Mouse (Mus musculus): ENCODE measurements around the gene Tbx4.

The Tbx4 gene

DNA sequence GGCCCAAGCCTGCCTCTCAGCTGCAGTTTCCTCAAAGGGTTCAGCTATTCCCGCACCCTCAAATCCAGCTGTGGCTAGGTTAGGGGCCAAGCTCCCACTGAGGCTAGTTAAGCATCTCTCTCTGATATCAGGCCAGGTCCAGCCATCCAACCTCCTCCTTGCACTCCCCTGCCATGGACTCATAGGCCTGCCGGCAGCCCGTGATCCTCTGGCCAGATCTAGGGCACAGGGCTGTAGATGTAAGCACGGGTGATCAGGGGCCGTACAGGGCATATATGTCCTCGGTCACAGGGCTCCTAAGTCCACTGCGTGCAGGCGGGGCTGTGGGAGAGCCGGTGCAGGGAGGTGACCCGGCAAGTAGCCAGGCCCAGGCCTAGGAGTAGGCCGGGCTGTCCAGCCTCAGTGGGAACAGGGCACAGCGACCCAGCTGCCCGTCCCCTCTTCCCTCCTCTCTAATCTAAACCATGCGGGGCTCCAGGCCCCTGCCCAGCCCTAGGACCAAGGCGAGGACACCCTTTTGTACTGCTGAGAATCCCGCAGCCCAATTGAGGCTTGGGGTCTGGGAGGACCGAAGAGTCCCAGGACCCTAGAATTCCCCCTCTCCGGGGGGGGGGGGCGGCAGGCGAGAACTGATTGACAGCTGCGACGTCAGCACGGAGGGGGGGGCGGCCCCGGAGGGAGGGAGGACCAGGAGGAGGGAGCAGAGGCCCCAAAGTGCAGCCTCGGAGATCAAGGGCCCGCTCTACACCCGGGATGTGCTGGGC is at the start of gene Tbx4:
Gene Tbx4, plus strand, starts transcription at position 758 of the 764 bp plus-strand sequence.
- in situ Hi-C loops (cut with MboI; ENCODE audit: unreplicated experiment in 2 of 2) = no loop called here

DNA sequence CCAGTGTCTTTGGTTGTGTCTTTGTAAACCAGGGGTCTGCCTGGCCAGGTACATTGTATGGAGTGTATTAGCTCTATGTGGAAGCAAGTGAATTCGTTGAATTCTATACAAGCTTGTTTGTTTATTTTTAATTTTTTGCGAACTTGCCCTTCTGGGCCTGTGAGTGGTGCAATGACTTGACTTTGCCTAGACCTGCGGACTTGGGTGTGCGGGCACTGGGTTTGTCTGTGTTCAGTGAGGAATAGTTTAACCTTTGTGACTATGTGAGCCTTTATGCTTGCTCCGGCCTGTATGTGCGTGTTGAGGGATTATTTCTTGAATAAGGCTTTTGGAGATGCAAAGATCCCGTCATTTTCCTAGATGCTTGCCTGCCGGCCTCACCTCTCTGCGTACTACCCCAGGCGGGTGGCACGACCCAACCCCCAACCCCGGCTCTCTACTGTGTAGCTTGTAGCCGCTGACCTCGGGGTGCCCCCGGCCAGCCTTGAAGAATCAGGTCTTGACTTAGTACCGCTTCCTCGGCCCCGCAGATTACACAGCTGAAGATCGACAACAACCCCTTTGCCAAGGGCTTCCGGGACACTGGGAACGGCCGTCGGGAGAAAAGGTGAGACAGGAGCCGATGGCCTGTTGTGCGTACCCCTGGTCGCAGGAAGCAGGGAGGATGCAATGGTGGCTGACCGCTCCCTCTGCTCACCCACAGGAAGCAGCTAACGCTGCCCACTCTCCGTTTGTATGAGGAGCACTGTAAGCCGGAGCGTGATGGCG is 49.5 kb upstream of the Tbx4 start:
- in situ Hi-C loops (cut with MboI; ENCODE audit: unreplicated experiment in 2 of 2) = loop anchor here in 1 of 2 experiments (25.0 kb wide), 1 partner anchor 826 kb away; no protein-coding TSS in a partner anchor

DNA sequence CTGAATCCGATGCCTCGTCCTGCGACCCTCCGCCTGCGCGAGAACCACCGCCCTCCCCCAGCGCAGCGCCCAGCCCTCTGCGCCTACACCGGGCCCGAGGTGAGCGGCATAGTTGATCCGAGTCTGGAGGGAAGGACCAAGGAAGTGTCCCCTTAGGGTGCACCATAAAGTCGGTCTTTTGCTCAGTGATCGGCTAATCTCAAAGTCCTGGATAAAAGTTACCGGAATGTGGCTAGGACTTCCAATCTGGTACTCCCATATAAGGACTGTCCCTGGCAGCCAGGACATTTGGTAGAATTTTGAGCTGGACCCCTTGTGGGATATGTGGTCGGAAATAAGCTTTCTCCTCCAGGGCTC is 49.0 kb upstream of the Tbx4 start:
- in situ Hi-C loops (cut with MboI; ENCODE audit: unreplicated experiment in 2 of 2) = loop anchor here in 1 of 2 experiments (25.0 kb wide), 1 partner anchor 825 kb away; no protein-coding TSS in a partner anchor

DNA sequence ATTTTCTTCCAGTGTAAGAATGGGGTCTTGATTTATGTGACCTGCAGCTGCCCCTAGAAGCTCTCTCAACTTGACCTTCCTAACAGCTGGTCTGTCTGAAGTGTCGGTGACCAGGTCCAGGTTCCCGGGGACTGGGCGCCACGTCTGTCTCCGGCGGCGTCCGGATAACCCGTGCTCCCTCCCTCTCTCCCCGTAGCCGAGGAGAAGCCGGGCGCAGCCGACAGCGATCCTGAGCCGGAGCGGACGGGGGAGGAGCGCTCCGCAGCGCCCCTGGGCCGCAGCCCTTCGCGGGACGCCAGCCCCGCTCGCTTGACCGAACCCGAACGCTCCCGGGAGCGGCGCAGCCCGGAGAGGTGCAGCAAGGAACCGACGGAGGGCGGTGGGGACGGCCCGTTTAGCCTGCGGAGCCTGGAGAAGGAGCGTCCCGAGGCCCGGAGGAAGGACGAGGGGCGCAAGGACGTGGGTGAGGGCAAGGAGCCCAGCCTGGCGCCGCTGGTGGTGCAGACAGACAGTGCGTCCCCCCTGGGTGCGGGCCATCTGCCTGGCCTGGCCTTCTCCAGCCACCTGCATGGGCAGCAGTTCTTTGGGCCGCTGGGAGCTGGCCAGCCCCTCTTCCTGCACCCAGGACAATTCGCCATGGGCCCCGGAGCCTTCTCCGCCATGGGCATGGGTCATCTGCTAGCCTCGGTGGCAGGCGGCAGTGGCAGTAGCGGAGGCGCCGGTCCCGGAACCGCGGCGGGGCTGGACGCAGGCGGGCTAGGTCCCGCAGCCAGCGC is 48.4 kb upstream of the Tbx4 start:
- in situ Hi-C loops (cut with MboI; ENCODE audit: unreplicated experiment in 2 of 2) = loop anchor here in 1 of 2 experiments (25.0 kb wide), 1 partner anchor 824 kb away; no protein-coding TSS in a partner anchor

DNA sequence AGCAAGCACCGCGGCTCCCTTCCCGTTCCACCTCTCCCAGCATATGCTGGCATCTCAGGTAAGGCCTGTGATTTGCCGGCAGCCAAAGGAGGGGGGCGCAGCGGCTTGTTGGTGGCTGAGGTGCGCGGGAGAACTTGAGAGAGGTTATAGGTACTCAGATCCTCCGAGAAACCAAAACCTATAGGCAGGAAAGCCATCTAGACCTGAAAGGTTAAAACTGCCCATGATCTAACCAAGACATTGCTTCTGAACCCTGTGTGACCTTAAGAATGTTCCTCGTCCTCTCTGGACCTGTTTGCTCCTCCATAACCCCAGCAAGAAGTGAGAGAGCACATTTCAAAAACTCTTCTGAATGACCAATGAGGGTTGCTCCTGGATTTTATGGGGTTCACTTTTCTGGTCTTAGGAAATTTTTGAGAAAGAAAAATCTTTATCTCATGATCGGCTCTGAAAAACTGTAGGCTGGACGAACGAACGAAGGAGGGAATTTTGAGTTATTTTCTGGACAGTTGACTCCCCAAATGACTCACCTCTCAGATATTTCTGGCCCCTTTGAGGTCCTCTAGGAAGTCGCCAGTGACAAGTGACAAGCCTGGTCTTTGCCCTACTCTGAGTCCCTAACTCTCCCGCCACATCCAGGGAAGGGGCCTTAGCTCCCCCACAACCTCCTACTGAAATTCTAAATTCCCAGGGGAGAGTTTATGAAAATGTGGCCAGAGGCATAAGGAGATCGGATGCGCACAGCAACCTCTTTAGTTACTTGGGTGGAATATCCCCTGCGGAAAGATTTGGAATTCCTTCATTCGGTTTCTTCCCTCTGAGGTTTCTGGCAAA is 47.6 kb upstream of the Tbx4 start:
- in situ Hi-C loops (cut with MboI; ENCODE audit: unreplicated experiment in 2 of 2) = loop anchor here in 1 of 2 experiments (25.0 kb wide), 1 partner anchor 824 kb away; no protein-coding TSS in a partner anchor

DNA sequence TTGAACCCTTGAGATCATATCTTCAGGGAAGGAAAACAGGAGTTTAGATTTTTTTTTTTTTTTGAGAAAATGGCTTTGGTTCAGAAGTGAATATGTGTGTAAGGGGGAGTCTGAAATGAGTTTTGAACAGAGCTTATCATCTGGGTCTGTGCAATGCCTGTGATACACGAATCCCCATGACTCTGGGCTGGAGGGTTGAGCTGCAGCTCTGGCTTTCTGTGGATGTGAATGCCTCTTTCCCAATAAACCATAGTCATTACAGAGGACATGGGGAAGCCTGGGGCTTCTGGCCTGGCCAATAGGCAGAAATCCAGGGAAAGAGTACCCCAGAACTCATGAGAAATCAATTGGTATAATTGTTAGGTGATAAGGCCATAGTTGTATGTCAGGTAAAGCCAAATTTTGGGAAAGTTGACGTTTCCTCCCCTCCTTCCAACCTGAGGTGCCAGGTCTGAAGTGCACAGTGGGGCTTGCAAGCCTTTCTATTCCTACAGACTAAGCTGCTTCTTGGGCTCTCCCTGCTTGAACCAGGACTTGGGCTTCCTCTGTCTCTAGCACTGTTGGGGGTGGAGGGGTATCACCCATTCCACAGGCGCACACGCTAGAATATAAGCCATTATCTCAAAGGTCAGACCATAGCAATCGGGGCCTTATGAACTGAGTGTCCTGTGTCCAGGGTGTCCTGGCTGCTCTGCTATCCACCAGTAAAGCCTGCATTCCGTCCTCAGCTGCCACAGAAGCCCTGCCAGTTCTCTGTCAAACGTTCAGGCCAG is 46.8 kb upstream of the Tbx4 start:
- in situ Hi-C loops (cut with MboI; ENCODE audit: unreplicated experiment in 2 of 2) = loop anchor here in 1 of 2 experiments (10.0 to 25.0 kb wide), 2 partner anchors 823 to 1175 kb away; no protein-coding TSS in a partner anchor

DNA sequence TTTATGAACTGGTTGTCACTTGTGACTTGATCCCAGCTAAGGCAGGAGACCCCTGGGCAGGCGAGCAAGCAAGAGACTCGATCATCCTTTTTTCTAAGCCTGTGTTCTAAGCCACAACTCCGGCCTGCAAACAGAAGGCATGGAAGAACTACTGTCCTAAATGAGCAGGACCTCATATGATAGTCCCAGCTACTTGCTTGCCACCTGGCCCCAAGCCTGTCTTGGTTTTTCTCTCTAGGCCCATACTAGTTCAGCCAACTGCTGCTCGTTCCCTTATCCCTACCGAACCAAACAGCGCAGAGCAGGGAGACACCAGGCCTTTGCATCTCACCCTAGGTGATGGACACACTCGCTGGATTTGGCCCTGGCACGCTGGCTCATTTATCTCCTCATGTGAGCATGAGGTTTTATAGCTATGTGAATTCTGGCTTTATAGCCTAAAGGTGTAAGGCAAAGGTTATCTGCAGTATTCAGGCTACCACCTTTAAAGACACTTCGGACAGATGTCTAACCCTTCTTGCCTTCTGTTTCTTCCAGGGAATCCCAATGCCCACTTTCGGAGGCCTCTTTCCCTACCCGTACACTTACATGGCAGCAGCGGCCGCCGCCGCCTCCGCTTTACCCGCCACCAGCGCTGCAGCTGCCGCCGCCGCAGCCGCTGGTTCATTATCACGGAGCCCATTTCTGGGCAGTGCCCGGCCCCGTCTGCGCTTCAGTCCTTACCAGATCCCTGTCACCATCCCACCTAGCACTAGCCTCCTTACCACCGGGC is 46.0 kb upstream of the Tbx4 start:
- in situ Hi-C loops (cut with MboI; ENCODE audit: unreplicated experiment in 2 of 2) = loop anchor here in 1 of 2 experiments (10.0 to 25.0 kb wide), 2 partner anchors 822 to 1175 kb away; no protein-coding TSS in a partner anchor

DNA sequence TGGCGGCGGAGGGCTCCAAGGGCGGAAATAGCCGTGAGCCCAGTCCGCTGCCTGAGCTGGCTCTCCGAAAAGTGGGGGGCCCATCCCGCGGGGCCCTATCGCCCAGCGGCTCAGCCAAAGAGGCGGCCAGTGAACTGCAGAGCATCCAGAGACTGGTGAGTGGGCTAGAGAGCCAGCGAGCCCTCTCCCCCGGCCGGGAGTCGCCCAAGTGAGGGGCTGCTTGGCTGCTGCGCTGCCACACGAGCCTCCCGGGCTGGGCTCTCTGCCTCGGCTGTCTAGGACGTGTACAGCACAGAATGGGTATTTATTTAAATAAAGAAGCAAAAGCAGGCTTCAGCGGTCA is 45.4 kb upstream of the Tbx4 start:
- in situ Hi-C loops (cut with MboI; ENCODE audit: unreplicated experiment in 2 of 2) = loop anchor here in 1 of 2 experiments (10.0 to 25.0 kb wide), 2 partner anchors 822 to 1174 kb away; no protein-coding TSS in a partner anchor

DNA sequence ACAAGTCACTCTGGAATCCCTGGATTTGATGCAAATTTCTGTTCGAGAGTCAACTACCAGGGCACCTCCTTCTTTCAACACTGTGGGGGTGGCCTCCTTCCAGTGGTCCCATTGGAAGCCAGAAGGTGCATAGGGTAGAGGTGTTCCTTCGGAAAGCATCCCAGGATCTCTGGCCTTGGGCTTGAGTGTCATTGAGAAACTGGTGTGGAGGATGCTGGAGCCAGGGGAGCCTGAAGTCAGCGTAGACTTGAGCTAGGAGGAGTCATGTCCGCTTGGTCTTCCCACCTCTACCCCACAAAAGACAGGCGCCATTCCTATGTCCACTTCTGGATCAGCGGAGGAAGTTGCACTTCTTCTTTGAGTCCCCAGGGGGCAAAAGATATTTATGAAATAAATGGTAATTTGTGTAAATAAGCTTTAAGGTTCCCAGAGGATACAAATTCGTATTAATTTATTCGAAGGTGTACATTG is 45.0 kb upstream of the Tbx4 start:
- in situ Hi-C loops (cut with MboI; ENCODE audit: unreplicated experiment in 2 of 2) = loop anchor here in 1 of 2 experiments (10.0 to 25.0 kb wide), 2 partner anchors 821 to 1174 kb away; no protein-coding TSS in a partner anchor

DNA sequence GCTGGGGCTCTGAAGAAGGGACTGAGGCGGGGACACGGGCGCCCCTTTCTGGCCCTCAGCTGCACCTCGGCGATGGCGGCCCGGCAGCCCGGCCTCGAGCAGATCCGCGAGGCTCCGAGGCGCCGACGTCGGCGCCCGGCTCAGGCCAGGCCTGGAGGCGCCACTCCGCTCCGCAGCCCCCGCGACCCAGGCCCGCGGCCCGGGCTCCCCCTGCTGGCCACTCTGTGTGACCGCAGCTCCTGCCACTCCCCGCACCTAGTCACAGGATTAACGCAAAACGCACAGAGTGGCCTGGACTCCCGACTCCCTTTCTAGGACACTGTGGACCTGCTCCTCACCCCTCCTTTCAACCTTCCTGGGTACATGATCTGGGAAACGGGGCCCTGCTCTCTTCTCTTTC is 44.2 kb upstream of the Tbx4 start:
- in situ Hi-C loops (cut with MboI; ENCODE audit: unreplicated experiment in 2 of 2) = loop anchor here in 1 of 2 experiments (10.0 to 25.0 kb wide), 2 partner anchors 820 to 1173 kb away; no protein-coding TSS in a partner anchor

DNA sequence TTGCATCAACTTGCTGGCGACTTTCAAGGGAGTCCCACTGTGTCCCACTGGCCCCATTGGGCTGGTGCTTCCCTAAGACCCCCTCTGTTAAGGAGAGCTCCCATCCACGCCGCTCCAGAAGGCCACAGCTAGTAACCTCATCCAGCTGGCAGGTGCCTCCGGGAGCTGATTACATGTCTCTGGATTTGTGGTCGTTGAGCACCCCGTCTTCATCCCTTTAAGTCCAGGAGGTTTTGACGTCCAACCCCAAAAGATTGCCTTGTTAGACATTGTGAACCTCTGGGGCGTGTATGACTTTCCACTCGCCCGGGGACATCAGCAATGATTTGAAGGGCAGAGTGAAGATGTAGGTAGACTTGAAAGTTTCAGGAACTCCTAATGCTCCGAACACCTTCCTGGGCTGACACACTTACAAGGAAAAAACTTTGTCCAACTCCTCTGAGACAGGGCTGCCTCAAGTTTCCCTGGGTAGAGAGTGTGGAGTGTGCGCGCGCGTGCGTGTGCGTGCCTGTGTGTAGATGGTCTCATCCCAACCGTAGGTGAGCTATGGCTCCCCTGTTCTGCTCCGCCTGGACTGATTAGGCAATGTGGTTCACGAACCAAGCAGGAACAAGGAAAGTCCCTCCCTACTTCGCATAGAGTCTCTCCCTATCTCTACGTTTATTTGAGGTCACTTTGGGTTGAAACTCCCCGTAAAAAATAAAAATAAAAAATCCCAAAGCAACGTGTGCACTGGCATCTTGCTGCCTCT is 43.5 kb upstream of the Tbx4 start:
- in situ Hi-C loops (cut with MboI; ENCODE audit: unreplicated experiment in 2 of 2) = loop anchor here in 1 of 2 experiments (10.0 to 25.0 kb wide), 2 partner anchors 820 to 1172 kb away; no protein-coding TSS in a partner anchor

DNA sequence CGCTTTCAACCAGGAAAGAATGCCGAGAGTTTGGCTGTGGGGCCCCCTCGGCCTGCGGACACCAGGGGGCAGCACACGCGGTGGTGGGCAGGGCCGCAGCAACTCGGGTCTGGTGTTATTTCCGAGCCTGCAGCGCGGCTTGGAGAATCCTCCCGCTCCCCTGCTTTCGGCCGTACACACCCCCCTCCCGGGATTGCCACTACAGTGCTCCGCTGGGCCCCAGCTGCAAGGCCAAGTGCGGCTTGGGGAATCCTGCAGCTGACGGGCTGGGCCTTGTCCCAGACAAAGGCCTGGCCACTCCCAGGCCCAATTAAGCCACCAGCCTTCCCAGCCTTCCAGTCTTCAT is 42.9 kb upstream of the Tbx4 start:
- in situ Hi-C loops (cut with MboI; ENCODE audit: unreplicated experiment in 2 of 2) = loop anchor here in 1 of 2 experiments (10.0 to 25.0 kb wide), 2 partner anchors 819 to 1171 kb away; no protein-coding TSS in a partner anchor

DNA sequence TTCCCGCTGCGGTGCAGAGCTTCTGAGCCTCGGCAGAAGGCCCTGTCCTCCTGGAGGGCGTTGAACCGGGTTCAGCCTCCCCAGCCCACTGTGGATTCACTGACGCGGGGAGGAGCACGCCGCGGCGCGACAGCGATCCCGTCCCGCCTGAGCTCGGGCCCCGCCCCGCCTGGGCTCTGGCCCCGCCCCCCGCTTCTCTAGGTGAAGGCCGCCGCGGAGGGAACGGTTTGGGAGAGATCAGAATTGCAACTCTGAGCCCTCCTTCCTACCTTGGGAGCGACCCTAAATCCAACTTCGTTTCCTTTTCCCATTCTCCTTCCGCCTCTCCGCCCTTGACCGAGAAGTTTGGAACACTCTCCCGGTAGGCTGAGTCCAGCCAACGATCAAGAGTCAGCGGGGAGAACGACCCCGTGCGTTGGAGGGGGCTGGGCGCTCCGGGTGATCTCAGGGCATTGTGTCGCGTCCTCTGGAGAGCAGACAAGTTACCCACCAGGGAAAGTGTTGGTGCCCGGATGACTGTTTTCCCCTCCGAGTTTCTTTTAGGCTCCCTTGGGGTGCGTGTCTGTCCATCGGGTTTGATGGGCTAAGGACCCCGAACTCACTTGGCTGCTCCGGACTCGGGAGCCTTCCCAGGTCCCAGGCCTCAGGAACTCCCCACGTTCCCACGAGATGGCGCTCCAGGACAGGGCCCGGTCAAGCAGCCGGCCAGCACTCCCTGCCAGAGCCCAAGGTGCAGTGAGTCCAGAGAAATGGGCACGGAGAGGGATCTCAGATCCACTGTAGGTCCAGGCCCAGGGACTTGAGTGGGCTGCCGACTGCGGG is 41.9 kb upstream of the Tbx4 start:
- in situ Hi-C loops (cut with MboI; ENCODE audit: unreplicated experiment in 2 of 2) = loop anchor here in 1 of 2 experiments (10.0 to 25.0 kb wide), 2 partner anchors 818 to 1170 kb away; no protein-coding TSS in a partner anchor

DNA sequence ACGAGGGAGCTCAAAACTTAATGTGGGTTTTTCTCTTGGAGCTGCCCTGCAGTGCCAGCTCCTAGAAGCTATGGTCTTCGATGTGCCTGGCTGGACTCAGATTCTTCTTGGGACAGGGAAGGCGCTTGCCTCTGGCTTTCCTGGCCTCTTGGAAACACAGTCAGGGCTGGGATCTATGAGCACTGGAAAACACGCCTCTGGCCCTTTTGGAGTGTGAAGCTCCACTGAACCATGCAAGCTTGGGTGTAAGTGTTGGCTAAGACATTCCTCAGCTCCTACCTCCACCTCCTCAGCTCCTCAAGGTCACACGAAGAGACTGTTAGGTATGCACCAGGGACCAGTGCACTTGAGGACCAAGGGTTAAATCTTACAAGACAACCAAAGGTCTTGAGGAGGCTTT is 41.3 kb upstream of the Tbx4 start:
- in situ Hi-C loops (cut with MboI; ENCODE audit: unreplicated experiment in 2 of 2) = loop anchor here (5.0 to 25.0 kb wide), 3 partner anchors 327 to 1170 kb away; no protein-coding TSS in a partner anchor

DNA sequence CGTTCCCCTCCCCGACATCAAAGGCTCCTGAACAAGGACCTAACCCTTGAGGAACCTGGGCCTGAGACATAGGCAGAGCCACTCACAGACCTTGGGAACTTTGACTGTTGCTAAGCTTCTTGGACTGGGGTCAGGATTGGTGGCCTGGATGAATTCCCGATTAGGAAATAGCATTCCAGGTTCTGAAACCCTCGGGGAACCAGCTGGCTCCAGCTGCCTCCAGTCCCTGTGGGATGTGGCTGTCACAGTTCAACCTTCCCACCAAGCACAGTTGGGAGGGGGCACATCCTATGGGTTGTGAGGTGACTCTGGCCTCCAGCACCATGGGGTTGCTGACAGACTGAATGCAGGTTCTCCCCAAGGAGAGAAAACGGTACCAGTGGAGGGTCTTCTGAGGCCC is 40.3 kb upstream of the Tbx4 start:
- in situ Hi-C loops (cut with MboI; ENCODE audit: unreplicated experiment in 2 of 2) = loop anchor here (5.0 to 25.0 kb wide), 3 partner anchors 326 to 1169 kb away; no protein-coding TSS in a partner anchor

DNA sequence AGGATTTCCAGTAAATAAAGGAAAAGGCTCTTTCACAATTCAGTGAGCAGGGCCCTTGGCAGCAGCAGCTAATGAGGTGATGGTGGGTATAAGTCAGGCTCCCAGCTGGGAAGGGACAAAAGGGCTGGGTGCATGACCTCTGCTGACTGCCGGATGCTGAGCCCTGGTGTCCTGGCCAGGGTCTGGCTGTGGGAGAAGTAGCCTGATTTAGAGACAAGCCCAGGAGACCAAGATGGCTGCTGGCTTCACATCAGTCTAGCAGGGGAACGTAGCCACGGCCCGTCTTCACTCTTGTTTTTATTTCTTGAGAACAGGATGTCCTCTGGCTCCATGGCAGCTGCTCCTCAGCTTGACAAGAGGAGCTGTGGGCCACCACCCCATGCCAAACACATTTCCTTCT is 39.7 kb upstream of the Tbx4 start:
- in situ Hi-C loops (cut with MboI; ENCODE audit: unreplicated experiment in 2 of 2) = loop anchor here (5.0 to 25.0 kb wide), 3 partner anchors 326 to 1168 kb away; no protein-coding TSS in a partner anchor
